20 mouse cellular contexts compared by ENCODE assay signal in the genomic region with DNA sequence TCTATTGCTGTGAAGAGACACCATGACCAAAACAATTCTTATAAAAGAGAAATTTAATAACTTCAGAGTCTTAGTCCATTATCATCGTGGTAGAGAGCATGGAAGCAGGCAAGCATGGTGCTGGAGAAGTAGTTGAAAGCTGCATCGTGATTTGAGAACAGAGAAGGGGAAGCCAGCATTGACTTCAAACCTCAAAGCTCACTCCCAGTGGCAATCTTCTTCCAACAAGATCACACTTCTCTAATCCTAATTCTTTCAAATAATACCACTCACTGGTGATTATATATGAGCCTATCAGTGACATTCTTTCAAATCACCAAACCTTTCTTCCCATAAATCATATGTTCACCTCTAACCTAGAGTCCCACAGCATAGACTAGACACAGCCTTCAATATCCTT.
"Had no signal": no experiment of that assay in that cellular context is flagged by ENCODE, and none has a peak within 500 bp of the region (broad histone marks: within the 10 kb centered on the region; RNA-seq: fewer than 3 reads in every experiment).

No protein-coding gene starts in this region.

- H3K4me2 ChIP-seq: liver, embryonic 15.5 days; lung, embryonic 14.5 days; midbrain, embryonic 12.5 days; neural tube, embryonic 13.5 days; neural tube, embryonic 15.5 days had no signal

- DNase-seq: lung, adult 18-20 months; lung, embryonic 14.5 days; lung, postnatal 10 days; lung, postnatal 4 days; midbrain, embryonic 14.5 days; retina, postnatal 1 day; right cerebral cortex, adult 18-20 months; right cerebral cortex, postnatal 25 days; right cerebral cortex, postnatal 4 days; spleen, adult 18-20 months; thymus, adult 2 months; thymus, postnatal 25 days; thymus, postnatal 4 days had no signal

- H3K36me3 ChIP-seq: liver, embryonic 15.5 days; midbrain, embryonic 10.5 days; midbrain, embryonic 12.5 days; neural tube, embryonic 13.5 days; neural tube, embryonic 15.5 days had no signal

- H3K4me1 ChIP-seq: midbrain, embryonic 10.5 days; midbrain, embryonic 12.5 days; neural tube, embryonic 13.5 days; neural tube, embryonic 15.5 days had no signal

- H3K27ac ChIP-seq: liver, embryonic 15.5 days; midbrain, embryonic 10.5 days; midbrain, embryonic 12.5 days; neural tube, embryonic 13.5 days; neural tube, embryonic 15.5 days had no signal

- H3K9me3 ChIP-seq: liver, embryonic 15.5 days; midbrain, embryonic 10.5 days; midbrain, embryonic 12.5 days; neural tube, embryonic 13.5 days; neural tube, embryonic 15.5 days had no signal

- H3K9ac ChIP-seq: liver, embryonic 15.5 days; lung, embryonic 14.5 days; midbrain, embryonic 12.5 days; neural tube, embryonic 13.5 days; neural tube, embryonic 15.5 days had no signal

- H3K27me3 ChIP-seq: liver, embryonic 15.5 days; midbrain, embryonic 12.5 days; neural tube, embryonic 13.5 days; neural tube, embryonic 15.5 days had no signal

- H3K4me3 ChIP-seq: liver, embryonic 15.5 days; midbrain, embryonic 10.5 days; midbrain, embryonic 12.5 days; myocyte; neural tube, embryonic 13.5 days; neural tube, embryonic 15.5 days had no signal

- ATAC-seq: midbrain, embryonic 16.5 days had no signal
